Mouse (Mus musculus) activated CD4-positive, CD25-positive, alpha-beta regulatory T cell, adult 9 weeks (primary cell): ENCODE data around the gene Dus2. TPM values are rescaled to one million over a fixed set of nuclear protein-coding genes. Genes with fewer than 3 reads are reported as not detected.

Experiments
- polyA plus RNA-seq: library from polyadenylated mRNA; unstranded; fragments of 100-300 nt; shearing (Covaris generic); gene quantifications from one replicate; pipeline ENCODE4 v1.2.1, GENCODE M21; 2017

Dus2 gene
- polyA plus RNA-seq: 34.1 TPM

GRCm38 (mm10) chr8:105990856-105991387 is at the start of gene Dus2:
Dus2 (plus strand) TSS chr8:105991337.

GRCm38 (mm10) chr8:105943321-105943739 is 47.8 kb upstream of the Dus2 start, which contains the start of gene Lcat:
Lcat (minus strand) TSS chr8:105943382.

GRCm38 (mm10) chr8:105965905-105966341 is 25.2 kb upstream of the Dus2 start, which contains the start of gene Slc12a4:
Slc12a4 (minus strand) TSS chr8:105966097.

GRCm38 (mm10) chr8:105979325-105979724 is 11.8 kb upstream of the Dus2 start, which contains the start of gene Dpep3:
Dpep3 (minus strand) TSS chr8:105979429.

GRCm38 (mm10) chr8:106005875-106006274 is 14.7 kb downstream of the Dus2 start, which contains the start of gene Dpep2nb:
Dpep2nb (minus strand) TSS chr8:106005975.

GRCm38 (mm10) chr8:106011643-106011986 is 20.5 kb downstream of the Dus2 start, which contains the start of gene Ddx28:
Ddx28 (minus strand) TSS chr8:106011882.

GRCm38 (mm10) chr8:106058731-106059612 is 67.8 kb downstream of the Dus2 start, which contains the start of gene Nfatc3:
Nfatc3 (plus strand) TSS chr8:106058840.

Other genes starting within 250 kb of the Dus2 start
- gene Gfod2, start 232.7 kb upstream of the Dus2 start, polyA plus RNA-seq: 4.7 TPM
- 31.2 TPM for gene Ranbp10, start 164.0 kb upstream of the Dus2 start, polyA plus RNA-seq
- 0.13 TPM for gene Tsnaxip1, start 163.6 kb upstream of the Dus2 start, polyA plus RNA-seq
- 17.1 TPM for gene Cenpt, start 138.1 kb upstream of the Dus2 start, polyA plus RNA-seq
- gene Thap11, start 136.2 kb upstream of the Dus2 start, polyA plus RNA-seq: 11.7 TPM
- 7.7 TPM for gene Nutf2, start 130.8 kb upstream of the Dus2 start, polyA plus RNA-seq
- gene Edc4, start 110.5 kb upstream of the Dus2 start, polyA plus RNA-seq: 98.0 TPM
- gene Nrn1l, start 97.8 kb upstream of the Dus2 start, polyA plus RNA-seq: 2.5 TPM
- gene Pskh1, start 90.9 kb upstream of the Dus2 start, polyA plus RNA-seq: 29.3 TPM
- 3.4 TPM for gene Ctrl, start 57.5 kb upstream of the Dus2 start, polyA plus RNA-seq
- 546 TPM for gene Psmb10, start 52.9 kb upstream of the Dus2 start, polyA plus RNA-seq
- gene Lcat, start 48.0 kb upstream of the Dus2 start, polyA plus RNA-seq: 0.82 TPM
- 13.3 TPM for gene Slc12a4, start 25.2 kb upstream of the Dus2 start, polyA plus RNA-seq
- not detected for gene Dpep3, start 11.9 kb upstream of the Dus2 start, polyA plus RNA-seq
- gene Dpep2nb, start 14.6 kb downstream of the Dus2 start, polyA plus RNA-seq: not detected
- gene Ddx28, start 20.5 kb downstream of the Dus2 start, polyA plus RNA-seq: 9.8 TPM
- gene Nfatc3, start 67.5 kb downstream of the Dus2 start, polyA plus RNA-seq: 51.8 TPM
- gene Esrp2, start 145.6 kb downstream of the Dus2 start, polyA plus RNA-seq: 2.9 TPM
- gene Pla2g15, start 159.1 kb downstream of the Dus2 start, polyA plus RNA-seq: 14.3 TPM
- 43.4 TPM for gene Slc7a6, start 177.5 kb downstream of the Dus2 start, polyA plus RNA-seq
- 43.9 TPM for gene Slc7a6os, start 219.6 kb downstream of the Dus2 start, polyA plus RNA-seq
- gene Prmt7, start 219.6 kb downstream of the Dus2 start, polyA plus RNA-seq: 36.5 TPM